Mouse (Mus musculus): ENCODE data around the gene Kazald1.

Kazald1 gene

GRCm38 (mm10) chr19:45047935-45048643 lies 27.0 kb upstream of the Kazald1 start:
- peak; percentile 85 to 91 for DNase-seq (ENCODE audit: low spot score in 2 of 2)

GRCm38 (mm10) chr19:45048644-45049365 lies 26.2 kb upstream of the Kazald1 start:
- DNase-seq (ENCODE audit: low spot score in 2 of 2), result no peak

- DNase-seq (ENCODE audit: low spot score in 2 of 2), result no peak
Measured at GRCm38 (mm10) chr19:45049523-45049922, 25.5 kb upstream of the Kazald1 start.

- DNase-seq (ENCODE audit: low spot score in 2 of 2), result no peak
Measured at GRCm38 (mm10) chr19:45053451-45053850, 21.6 kb upstream of the Kazald1 start.

GRCm38 (mm10) chr19:45054892-45055690 lies 19.9 kb upstream of the Kazald1 start:
- DNase-seq (ENCODE audit: low spot score in 2 of 2), result no peak

GRCm38 (mm10) chr19:45056364-45056763 lies 18.7 kb upstream of the Kazald1 start:
- no peak for DNase-seq (ENCODE audit: low spot score in 2 of 2)

- DNase-seq (ENCODE audit: low spot score in 2 of 2), result no peak
Measured at GRCm38 (mm10) chr19:45056908-45057698, 17.9 kb upstream of the Kazald1 start.

GRCm38 (mm10) chr19:45057724-45058112 lies 17.3 kb upstream of the Kazald1 start:
- no peak for DNase-seq (ENCODE audit: low spot score in 2 of 2)

- peak; percentile 86 to 91 for DNase-seq (ENCODE audit: low spot score in 2 of 2)
Measured at GRCm38 (mm10) chr19:45058113-45058839, 16.8 kb upstream of the Kazald1 start.

- no peak for DNase-seq (ENCODE audit: low spot score in 2 of 2)
Measured at GRCm38 (mm10) chr19:45058841-45059240, 16.2 kb upstream of the Kazald1 start.

- no peak for DNase-seq (ENCODE audit: low spot score in 2 of 2)
Measured at GRCm38 (mm10) chr19:45063565-45064292, 11.3 kb upstream of the Kazald1 start.

GRCm38 (mm10) chr19:45065226-45065625 lies 9.8 kb upstream of the Kazald1 start:
- no peak for DNase-seq (ENCODE audit: low spot score in 2 of 2)

GRCm38 (mm10) chr19:45067170-45067569 lies 7.9 kb upstream of the Kazald1 start:
- DNase-seq (ENCODE audit: low spot score in 2 of 2), result no peak

- no peak for DNase-seq (ENCODE audit: low spot score in 2 of 2)
Measured at GRCm38 (mm10) chr19:45067758-45068510, 7.1 kb upstream of the Kazald1 start.

GRCm38 (mm10) chr19:45073871-45074542 lies 1.0 kb upstream of the Kazald1 start:
- peak in 1 of 2 experiments; percentile 58 for DNase-seq (ENCODE audit: low spot score in 2 of 2)

- no peak for DNase-seq (ENCODE audit: low spot score in 2 of 2)
Measured at GRCm38 (mm10) chr19:45075323-45076035, 438 bp downstream of the Kazald1 start.

GRCm38 (mm10) chr19:45076036-45076575 lies 1.1 kb downstream of the Kazald1 start:
- no peak for DNase-seq (ENCODE audit: low spot score in 2 of 2)
